26 mouse cellular contexts compared by ENCODE assay signal in the genomic region with DNA sequence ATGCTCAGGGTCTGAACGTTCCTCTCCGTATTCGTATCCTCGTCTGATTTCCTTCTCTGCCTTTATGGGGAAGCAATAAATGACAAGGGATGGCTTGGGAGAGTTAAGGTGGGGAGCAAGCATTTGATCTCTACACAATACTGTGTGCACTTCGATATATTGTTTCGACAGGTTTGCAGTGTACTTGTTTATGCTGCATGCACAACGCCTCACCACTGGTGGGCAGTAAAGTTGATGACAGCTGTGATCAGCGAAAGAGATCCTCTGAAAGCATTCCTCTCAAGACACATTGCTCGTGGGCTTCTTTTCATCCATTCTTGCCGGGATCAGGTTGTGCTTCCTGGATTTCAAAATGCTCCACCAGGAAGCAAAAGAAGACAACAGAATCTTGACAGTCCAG. TPM values are rescaled to one million over a fixed set of nuclear protein-coding genes. Genes with fewer than 3 reads are reported as not detected.
DNase-seq lines count a peak whose midpoint lies in the region; ATAC-seq and TF ChIP-seq lines count a peak whose summit lies in the region.
"Had no signal": no experiment of that assay in that cellular context is flagged by ENCODE, and none has a peak within 500 bp of the region (broad histone marks: within the 10 kb centered on the region; RNA-seq: fewer than 3 reads in every experiment).

No protein-coding gene starts in this region.

- no peaks in the 10 kb centered on the region for H3K27me3 ChIP-seq in heart, postnatal 0 days (ENCODE audit: control insufficient read depth, insufficient read depth, low read length)
- no peaks in the 10 kb centered on the region for H3K27me3 ChIP-seq in lung, embryonic 14.5 days (ENCODE audit: insufficient read depth, low read length)
- no peaks in the 10 kb centered on the region for H3K27me3 ChIP-seq in forebrain, embryonic 15.5 days
- H3K27me3 ChIP-seq: hindbrain, embryonic 12.5 days; limb, embryonic 15.5 days; lung, embryonic 15.5 days; neural tube, embryonic 12.5 days had no signal

- H3K27ac ChIP-seq in heart, postnatal 0 days (ENCODE audit: low read depth) = no peak overlapping the region
- H3K27ac ChIP-seq in lung, embryonic 14.5 days (ENCODE audit: low read depth) = no peak overlapping the region
- H3K27ac ChIP-seq in forebrain, embryonic 15.5 days (replicated peaks) = no peak overlapping the region
- H3K27ac ChIP-seq: embryonic facial prominence, embryonic 10.5 days; heart, adult 2 months; hindbrain, embryonic 12.5 days; limb, embryonic 15.5 days; lung, embryonic 15.5 days; neural tube, embryonic 12.5 days had no signal

- no peak for DNase-seq in heart, postnatal 0 days (ENCODE audit: low spot score)
- DNase-seq in heart, postnatal 36 days = no peak
- DNase-seq in lung, embryonic 14.5 days = peak; percentile 8
- DNase-seq in lung, adult 18-20 months = no peak
- DNase-seq in 416B (ENCODE audit: low read depth) (peak; percentile 3), R1 (ENCODE audit: low read depth, low spot score) (peak; percentile 28)
- no peak for DNase-seq in cerebellum, adult 9-11 months
- DNase-seq: adrenal gland, adult 2 months; B cell, adult 2 months; cerebellum, adult 11 months; cerebellum, postnatal 25 days; heart, adult 2 months; kidney, postnatal 14 days had no signal

- intact Hi-C loops in heart, postnatal 36 days (cut with DNase I) = no loop called here

- H3K9me3 ChIP-seq in heart, postnatal 0 days (replicated peaks; ENCODE audit: control insufficient read depth, low read length) = no peaks in the 10 kb centered on the region
- H3K9me3 ChIP-seq in lung, embryonic 14.5 days (ENCODE audit: low read depth, low read length) = no peaks in the 10 kb centered on the region
- no peaks in the 10 kb centered on the region for H3K9me3 ChIP-seq in forebrain, embryonic 15.5 days
- H3K9me3 ChIP-seq: embryonic facial prominence, embryonic 10.5 days; G1E; hindbrain, embryonic 12.5 days; limb, embryonic 15.5 days; lung, embryonic 15.5 days; neural tube, embryonic 12.5 days had no signal

- H3K9ac ChIP-seq in heart, postnatal 0 days (replicated peaks; ENCODE audit: low read depth, low read length) = no peak overlapping the region
- no peak overlapping the region for H3K9ac ChIP-seq in lung, embryonic 14.5 days
- H3K9ac ChIP-seq in forebrain, embryonic 15.5 days (replicated peaks) = no peak overlapping the region
- H3K9ac ChIP-seq: hindbrain, embryonic 12.5 days; limb, embryonic 15.5 days; lung, embryonic 15.5 days; neural tube, embryonic 12.5 days had no signal

- no peak overlapping the region for H3K4me2 ChIP-seq in heart, postnatal 0 days (ENCODE audit: low read depth, low read length)
- no peak overlapping the region for H3K4me2 ChIP-seq in lung, embryonic 14.5 days
- H3K4me2 ChIP-seq in forebrain, embryonic 15.5 days (replicated peaks) = no peak overlapping the region
- H3K4me2 ChIP-seq: hindbrain, embryonic 12.5 days; limb, embryonic 15.5 days; lung, embryonic 15.5 days; neural tube, embryonic 12.5 days had no signal

- ATAC-seq in heart, postnatal 0 days (ENCODE audit: insufficient read depth, low read depth) = no peak
- ATAC-seq in lung, embryonic 14.5 days (ENCODE audit: insufficient read depth) = no peak
- ATAC-seq in forebrain, embryonic 15.5 days (replicated peaks) = no peak
- ATAC-seq: forebrain, embryonic 16.5 days had no signal

- H3K4me1 ChIP-seq in heart, postnatal 0 days (ENCODE audit: control insufficient read depth, insufficient read depth) = no peaks in the 10 kb centered on the region
- H3K4me1 ChIP-seq in lung, embryonic 14.5 days (ENCODE audit: insufficient read depth) = no peaks in the 10 kb centered on the region
- H3K4me1 ChIP-seq in forebrain, embryonic 15.5 days = no peaks in the 10 kb centered on the region
- H3K4me1 ChIP-seq: embryonic facial prominence, embryonic 10.5 days; hindbrain, embryonic 12.5 days; limb, embryonic 15.5 days; lung, embryonic 15.5 days; neural tube, embryonic 12.5 days had no signal

- 61% methylated on average over 10 of the region's 10 CpGs for WGBS in heart, postnatal 0 days
- WGBS in lung, embryonic 14.5 days = 65% methylated on average over 10 of the region's 10 CpGs
- WGBS in forebrain, embryonic 15.5 days = 71% methylated on average over 10 of the region's 10 CpGs

- H3K36me3 ChIP-seq in heart, postnatal 0 days (replicated peaks; ENCODE audit: control insufficient read depth, insufficient read depth, low read length) = no peaks in the 10 kb centered on the region
- no peaks in the 10 kb centered on the region for H3K36me3 ChIP-seq in lung, embryonic 14.5 days (ENCODE audit: insufficient read depth)
- H3K36me3 ChIP-seq in forebrain, embryonic 15.5 days = no peaks in the 10 kb centered on the region
- H3K36me3 ChIP-seq: embryonic facial prominence, embryonic 10.5 days; G1E; hindbrain, embryonic 12.5 days; limb, embryonic 15.5 days; lung, embryonic 15.5 days; neural tube, embryonic 12.5 days had no signal

- H3K4me3 ChIP-seq in heart, postnatal 0 days (ENCODE audit: low read depth, low read length) = no peak overlapping the region
- H3K4me3 ChIP-seq in lung, embryonic 14.5 days (ENCODE audit: low read depth, low read length) = no peak overlapping the region
- H3K4me3 ChIP-seq in forebrain, embryonic 15.5 days = no peak overlapping the region
- H3K4me3 ChIP-seq: embryonic facial prominence, embryonic 10.5 days; heart, adult 2 months; hindbrain, embryonic 12.5 days; limb, embryonic 15.5 days; lung, embryonic 15.5 days; neural tube, embryonic 12.5 days had no signal

- peak; percentile 27; the same call in 1 of the 2 replicates for TF ChIP-seq CTCF in heart, postnatal 0 days (IDR thresholded peaks at IDR 0.05; ENCODE audit: low read depth)
- TF ChIP-seq CTCF in lung, embryonic 14.5 days (IDR thresholded peaks at IDR 0.05; ENCODE audit: low read depth) = 0 out of 2 replicates have a peak, but pooled peaks have one; percentile 16

- no peak for TF ChIP-seq EP300 in heart, postnatal 0 days (IDR thresholded peaks at IDR 0.05; ENCODE audit: low read depth)

RNA-seq across cellular contexts. Expression of a gene that starts 11.0 kb away (rescaled TPM):
- 0.54 TPM in 1 of 2 replicates, not detected in the other for total RNA-seq in heart, postnatal 0 days (2014; rRNA removed; ENCODE audit: low replicate concordance)
- 8.0 and 8.4 TPM in 2 replicates for polyA plus RNA-seq in heart, postnatal 0 days (2015; fragmentation: Nextera tagmentation; extraction: Ambion mirVana)
- 1 to 10 TPM in 1 of 2 experiments, under 1 TPM in 1; 0.83 to 2.3 TPM for total RNA-seq in heart, postnatal 36 days (2021)
- polyA plus RNA-seq in lung, embryonic 14.5 days (2014; fragmentation: Nextera tagmentation; extraction: Ambion mirVana) = 4.0 and 4.7 TPM in 2 replicates
- not detected in 2 replicates for polyA plus RNA-seq in forebrain, embryonic 15.5 days (2015; fragmentation: Nextera tagmentation; extraction: Ambion mirVana)
- total RNA-seq: adrenal gland, adult 2 months; gastrocnemius, adult 8-10 months; layer of hippocampus, postnatal 10 days; left cerebral cortex, postnatal 14 days had no signal
- polyA plus RNA-seq: adrenal gland, adult 2 months; forebrain, embryonic 16.5 days had no signal

RNA-seq across cellular contexts. Expression of a gene that starts 11.0 kb away (rescaled TPM):
- not detected in 2 replicates for total RNA-seq in heart, postnatal 0 days (2014; rRNA removed; ENCODE audit: low replicate concordance)
- not detected in 2 replicates for polyA plus RNA-seq in heart, postnatal 0 days (2015; fragmentation: Nextera tagmentation; extraction: Ambion mirVana)
- total RNA-seq in heart, postnatal 36 days (2021) = not detected
- not detected in 2 replicates for polyA plus RNA-seq in lung, embryonic 14.5 days (2014; fragmentation: Nextera tagmentation; extraction: Ambion mirVana)
- not detected in 2 replicates for polyA plus RNA-seq in forebrain, embryonic 15.5 days (2015; fragmentation: Nextera tagmentation; extraction: Ambion mirVana)
- total RNA-seq: adrenal gland, adult 2 months; G1E; gastrocnemius, adult 8-10 months; heart, adult 2 months; layer of hippocampus, postnatal 10 days; left cerebral cortex, postnatal 14 days had no signal
- polyA plus RNA-seq: adrenal gland, adult 2 months; embryonic facial prominence, embryonic 10.5 days; forebrain, embryonic 16.5 days; G1E; heart, adult 2 months; heart, embryonic 16.5 days; hindbrain, embryonic 12.5 days; intestine, embryonic 16.5 days; lung, embryonic 15.5 days; neural tube, embryonic 12.5 days had no signal

RNA-seq across cellular contexts. Expression of a gene that starts 15.8 kb away (rescaled TPM):
- not detected in 2 replicates for total RNA-seq in heart, postnatal 0 days (2014; rRNA removed; ENCODE audit: low replicate concordance)
- polyA plus RNA-seq in heart, postnatal 0 days (2015; fragmentation: Nextera tagmentation; extraction: Ambion mirVana) = not detected in 2 replicates
- not detected for total RNA-seq in heart, postnatal 36 days (2021)
- polyA plus RNA-seq in lung, embryonic 14.5 days (2014; fragmentation: Nextera tagmentation; extraction: Ambion mirVana) = not detected in 2 replicates
- not detected in 2 replicates for polyA plus RNA-seq in forebrain, embryonic 15.5 days (2015; fragmentation: Nextera tagmentation; extraction: Ambion mirVana)
- total RNA-seq: adrenal gland, adult 2 months; G1E; gastrocnemius, adult 8-10 months; heart, adult 2 months; layer of hippocampus, postnatal 10 days; left cerebral cortex, postnatal 14 days had no signal
- polyA plus RNA-seq: adrenal gland, adult 2 months; embryonic facial prominence, embryonic 10.5 days; forebrain, embryonic 16.5 days; G1E; heart, adult 2 months; heart, embryonic 16.5 days; hindbrain, embryonic 12.5 days; intestine, embryonic 16.5 days; limb, embryonic 15.5 days; lung, embryonic 15.5 days; neural tube, embryonic 12.5 days had no signal

Comparison
In these comparisons a context has a peak if more than half of its experiments do, and no peak if none do; other contexts are left out.
1. DNase-seq: peak in lung, embryonic 14.5 days (single experiment), 416B (single experiment) and R1 (single experiment); none in heart, postnatal 0 days (single experiment), heart, postnatal 36 days (0 of 2), lung, adult 18-20 months (0 of 2) and cerebellum, adult 9-11 months (single experiment).